Mouse (Mus musculus) testis, adult 2 months (tissue): Measurements from ENCODE around the gene Stk33.

Source experiments
- CTCF ChIP-seq: fragments of 200-500 bp; IDR thresholded peaks from 2 replicates; pipeline ENCODE4 v1.5.1; 2012; ENCODE audit warnings: low read depth, mild to moderate bottlenecking, inconsistent platforms, low read length, moderate library complexity; ENCODE audit not compliant: control insufficient read depth, insufficient read depth, insufficient replicate concordance
- POLR2A ChIP-seq: fragments of 200-500 bp; IDR thresholded peaks from 2 replicates; pipeline ENCODE4 v1.6.1; 2012; ENCODE audit warnings: low read depth, mild to moderate bottlenecking, inconsistent platforms, low read length, moderate library complexity; ENCODE audit not compliant: control insufficient read depth

GRCm38 (mm10) chr7:109265606-109266005, 173.3 kb downstream of the Stk33 start:
- TF ChIP-seq CTCF (no peak), POLR2A (no peak)
